Mouse (Mus musculus) heart, embryonic 11.5 days (tissue): Measurements from ENCODE around the gene Apobr. TPM values are rescaled to one million over a fixed set of nuclear protein-coding genes. Genes with fewer than 3 reads are reported as not detected.

Experiments used
- ATAC-seq: fragments of 200-750 bp; cut with Nextera tagmentation; replicated peaks from 2 replicates; pipeline ENCODE4 v1.8.0; 2017; ENCODE audit warnings: moderate library complexity; ENCODE audit not compliant: insufficient number of reproducible peaks, low FRiP score, low TSS enrichment
- H3K27ac ChIP-seq: fragments of 300-500 bp; sonication (generic); 2 replicates; pipeline ENCODE4 v1.5.1; 2014; ENCODE audit warnings: mild to moderate bottlenecking, low read depth, low read length
- H3K27me3 ChIP-seq: fragments of 300-500 bp; sonication (generic); 2 replicates; pipeline ENCODE4 v1.6.1; 2014; ENCODE audit warnings: mild to moderate bottlenecking, low read length, mixed read lengths; ENCODE audit not compliant: control insufficient read depth, insufficient read depth
- H3K36me3 ChIP-seq: fragments of 300-500 bp; sonication (generic); 2 replicates; pipeline ENCODE4 v1.6.1; 2014; ENCODE audit warnings: mild to moderate bottlenecking, low read length, moderate library complexity, mixed read lengths; ENCODE audit not compliant: control insufficient read depth, insufficient read depth
- H3K4me1 ChIP-seq: fragments of 300-500 bp; sonication (generic); 2 replicates; pipeline ENCODE4 v1.6.1; 2014; ENCODE audit warnings: low read length; ENCODE audit not compliant: control insufficient read depth, insufficient read depth
- H3K4me2 ChIP-seq: fragments of 300-500 bp; sonication (generic); 2 replicates; pipeline ENCODE4 v1.6.1; 2014; ENCODE audit warnings: mild to moderate bottlenecking, moderate library complexity
- H3K4me3 ChIP-seq: fragments of 300-500 bp; sonication (generic); 2 replicates; pipeline ENCODE4 v1.5.1; 2014; ENCODE audit warnings: low read depth, low read length
- H3K9ac ChIP-seq: fragments of 300-500 bp; sonication (generic); 2 replicates; pipeline ENCODE4 v1.6.1; 2014; ENCODE audit warnings: mild to moderate bottlenecking, low read depth, low read length, moderate library complexity
- H3K9me3 ChIP-seq: fragments of 300-500 bp; sonication (generic); replicated peaks from 2 replicates; pipeline ENCODE4 v1.6.1; 2016; ENCODE audit warnings: low read length; ENCODE audit not compliant: control insufficient read depth
- WGBS: fragments of 180-500 bp; shearing (Covaris S2); extraction: QIAGEN DNeasy Blood & Tissue Kit; methylation state at CpG from one replicate; pipeline ENCODE4 v1.1.7; 2014; ENCODE audit not compliant: insufficient replicate concordance; 5-methylcytosine and 5-hydroxymethylcytosine counted together
- polyA plus RNA-seq: library from polyadenylated mRNA; unstranded; fragments of >200 nt; fragmentation: Nextera tagmentation; extraction: Ambion mirVana; gene quantifications from 2 replicates; pipeline ENCODE4 v1.2.1, GENCODE M21; 2014

Apobr gene
- 0.13 and 0.31 TPM in 2 replicates for polyA plus RNA-seq

DNA sequence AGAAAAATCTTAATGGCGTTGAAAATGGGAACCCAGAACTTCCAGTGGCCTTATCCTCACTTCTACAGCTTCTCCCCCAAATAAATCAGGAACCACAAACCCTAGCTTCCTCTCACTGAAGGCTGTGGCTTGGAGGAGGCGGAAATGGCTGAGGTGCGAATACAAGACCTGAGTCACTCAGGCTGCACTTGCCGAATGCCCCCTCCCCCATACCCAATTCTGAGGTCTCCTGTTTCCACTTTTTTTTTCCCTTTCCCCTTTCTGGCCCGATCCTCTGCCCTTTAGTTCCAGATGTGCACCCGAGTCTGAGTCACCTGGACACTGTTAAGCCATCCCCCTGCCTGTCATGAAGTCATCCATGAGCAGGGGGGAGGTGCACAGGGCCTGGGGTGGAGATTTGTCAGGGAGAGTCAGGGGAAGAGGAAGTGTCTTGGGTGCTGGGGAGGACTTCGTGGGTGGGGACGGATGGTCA, at the start of gene Apobr:
Gene Apobr (plus strand): TSS at position 437 of the 472 bp plus-strand sequence.
- Histone ChIP-seq H3K36me3 (no peaks in the 10 kb centered on the region), H3K4me1 (peaks cover 8% of the 10 kb centered on the region; the same call in 1 of the 2 replicates), H3K9me3 (no peaks in the 10 kb centered on the region), H3K27ac (peak within 1 kb of the TSS; percentile 58; the same call in 1 of the 2 replicates), H3K4me2 (peak within 1 kb of the TSS; percentile 93), H3K4me3 (peak within 1 kb of the TSS; percentile 61), H3K27me3 (peaks cover 12% of the 10 kb centered on the region), H3K9ac (no peak within 1 kb of the TSS)
- no peak for ATAC-seq
- 62% methylated on average over 8 of the region's 8 CpGs for WGBS

DNA sequence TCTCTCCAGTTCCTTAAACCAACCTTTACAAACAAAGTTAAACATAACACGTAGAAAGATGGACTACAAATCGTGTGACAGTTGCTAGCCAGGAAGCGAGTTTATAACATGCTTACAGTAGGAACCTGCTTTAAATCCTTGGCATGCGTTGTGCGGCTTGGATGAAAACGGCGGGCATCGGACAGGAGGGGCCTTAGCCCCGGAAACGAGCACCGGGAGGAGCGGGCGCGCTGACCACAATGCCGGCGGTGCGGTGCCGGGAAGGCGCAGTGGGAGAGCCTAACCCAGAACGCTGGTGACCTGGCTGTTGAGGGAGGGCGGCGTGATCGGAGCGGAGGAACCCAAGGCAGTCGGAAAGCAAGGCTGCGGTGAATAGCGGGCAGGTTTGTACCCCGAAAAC, 49.0 kb upstream of the Apobr start:
- WGBS = 1% methylated on average over 28 of the region's 28 CpGs

DNA sequence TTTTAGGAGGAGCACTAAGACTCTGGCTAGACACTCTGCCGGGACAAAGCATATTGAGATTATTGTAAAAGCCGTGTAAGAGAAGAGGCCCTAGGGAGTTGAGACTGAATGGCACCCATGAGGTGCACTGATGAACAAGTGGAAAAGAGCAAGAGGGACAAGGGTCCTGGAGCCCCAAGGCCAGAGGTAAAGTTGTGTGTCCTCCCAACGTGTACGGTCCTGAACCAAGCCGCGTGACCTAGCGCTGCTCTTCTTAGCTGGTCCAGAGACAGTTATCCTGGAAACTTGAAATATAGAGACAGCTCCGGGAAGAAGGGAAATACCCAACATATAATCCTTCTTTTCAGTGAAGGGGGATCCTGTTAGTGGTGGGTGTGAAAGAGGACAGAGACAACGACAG, 48.3 kb upstream of the Apobr start:
- Histone ChIP-seq H3K4me1 (no peaks in the 10 kb centered on the region), H3K27ac (no peak overlapping the region), H3K9me3 (no peaks in the 10 kb centered on the region), H3K9ac (no peak overlapping the region), H3K4me2 (peak overlapping the region; percentile 83), H3K27me3 (peaks cover 12% of the 10 kb centered on the region), H3K36me3 (no peaks in the 10 kb centered on the region), H3K4me3 (peak overlapping the region; percentile 50)
- 58% methylated on average over 9 of the region's 9 CpGs for WGBS
- ATAC-seq = no peak

More for the DNA sequence above, 49.0 kb upstream of the Apobr start:
- H3K9ac ChIP-seq = peak overlapping the region; percentile 67
- peak overlapping the region; percentile 83 for H3K4me2 ChIP-seq
- H3K4me3 ChIP-seq = peak overlapping the region; percentile 50
- no peaks in the 10 kb centered on the region for H3K36me3 ChIP-seq
- H3K4me1 ChIP-seq = no peaks in the 10 kb centered on the region
- H3K9me3 ChIP-seq = no peaks in the 10 kb centered on the region
- H3K27ac ChIP-seq = no peak overlapping the region
- peaks cover 12% of the 10 kb centered on the region for H3K27me3 ChIP-seq
- ATAC-seq = no peak

DNA sequence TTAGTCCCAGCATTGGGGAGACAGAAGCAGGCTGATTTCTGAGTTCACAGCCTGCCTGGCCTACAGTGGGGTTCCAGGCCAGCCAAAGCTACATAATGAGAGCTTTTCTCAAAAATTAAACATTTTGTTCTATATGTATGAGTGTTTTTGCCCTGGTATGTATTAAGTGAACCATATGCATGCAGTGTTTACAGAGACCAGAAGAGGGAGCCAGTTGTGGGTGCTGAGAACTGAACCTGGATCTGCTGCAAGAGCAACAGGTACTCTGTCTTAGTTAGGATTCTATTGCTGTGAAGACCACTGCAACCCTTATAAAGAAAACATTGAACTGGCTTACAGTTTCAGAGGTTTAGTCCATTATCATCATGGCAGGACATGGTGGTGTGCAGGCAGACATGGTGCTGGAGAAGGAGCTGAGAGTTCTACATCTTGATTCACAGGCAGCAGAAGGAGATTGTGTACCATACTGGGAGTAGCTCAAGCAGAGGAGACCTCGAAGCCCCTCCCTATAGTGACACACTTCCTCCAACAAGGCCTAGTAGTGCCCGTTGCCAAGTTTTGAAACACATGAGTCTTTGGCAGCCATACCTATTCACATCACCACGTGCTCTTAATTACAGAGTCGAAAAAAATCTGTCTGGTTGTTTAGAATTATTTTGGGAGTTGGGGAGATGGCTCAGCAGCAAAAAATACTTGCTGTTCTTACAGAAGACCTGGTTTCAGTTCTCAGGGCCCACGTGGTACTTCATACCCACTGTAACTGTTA, 46.7 kb upstream of the Apobr start:
- 72% methylated on average over 5 of the region's 5 CpGs for WGBS
- H3K27ac ChIP-seq = no peak overlapping the region

DNA sequence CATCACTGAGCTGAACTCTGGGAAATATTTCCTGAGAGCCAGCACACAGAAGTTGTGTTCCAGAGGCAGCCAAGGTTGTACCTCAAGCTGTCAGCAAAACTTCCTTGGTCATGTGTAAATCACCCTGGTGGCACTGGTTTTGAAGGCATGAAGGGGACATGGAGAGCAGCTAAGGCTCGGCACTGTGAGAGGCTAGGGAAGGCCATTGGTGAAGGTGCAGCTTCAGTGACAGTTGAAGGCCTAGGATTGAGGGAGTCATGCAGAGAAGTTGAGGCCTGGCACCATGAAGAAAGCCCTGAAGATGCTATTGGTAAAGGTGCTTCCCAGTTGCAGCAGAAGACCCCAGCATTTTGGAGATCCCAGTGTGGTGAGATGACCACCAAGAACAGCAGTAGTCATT, 43.1 kb upstream of the Apobr start:
- peaks cover 8% of the 10 kb centered on the region; the same call in 1 of the 2 replicates for H3K36me3 ChIP-seq
- no peak overlapping the region for H3K27ac ChIP-seq
- H3K4me3 ChIP-seq = no peak overlapping the region
- H3K9me3 ChIP-seq = no peaks in the 10 kb centered on the region
- no peaks in the 10 kb centered on the region; the same call in 1 of the 2 replicates for H3K4me1 ChIP-seq
- no peak overlapping the region for H3K4me2 ChIP-seq
- no peak for ATAC-seq
- 72% methylated on average over 1 of the region's 1 CpGs for WGBS
- peaks cover 6% of the 10 kb centered on the region for H3K27me3 ChIP-seq
- no peak overlapping the region for H3K9ac ChIP-seq

More for the DNA sequence above, 46.7 kb upstream of the Apobr start:
- H3K4me1 ChIP-seq = no peaks in the 10 kb centered on the region
- H3K9ac ChIP-seq = no peak overlapping the region
- H3K4me3 ChIP-seq = no peak overlapping the region
- H3K36me3 ChIP-seq = no peaks in the 10 kb centered on the region
- no peak for ATAC-seq
- no peaks in the 10 kb centered on the region for H3K9me3 ChIP-seq
- peaks cover 12% of the 10 kb centered on the region for H3K27me3 ChIP-seq
- H3K4me2 ChIP-seq = no peak overlapping the region

DNA sequence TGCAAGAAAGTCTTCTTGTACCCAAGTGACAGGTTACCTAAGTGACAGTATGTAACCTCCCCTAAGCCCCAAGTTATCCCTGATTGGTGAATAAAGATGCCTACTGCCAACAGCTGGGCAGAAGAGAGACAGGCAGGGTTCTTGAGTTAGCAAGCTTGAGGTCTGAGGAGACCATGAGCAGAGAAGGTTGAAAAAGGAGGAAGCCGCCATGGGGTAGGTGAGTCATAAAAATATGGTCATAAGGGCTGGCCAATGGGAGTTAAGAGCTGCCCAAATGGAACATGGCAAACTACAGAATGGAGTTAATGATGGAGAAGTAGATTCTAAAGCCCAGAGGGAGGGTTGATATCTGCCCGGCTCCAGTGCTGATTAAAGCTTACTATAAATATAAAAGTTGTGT, 39.1 kb upstream of the Apobr start:
- ATAC-seq = no peak
- Histone ChIP-seq H3K4me2 (no peak overlapping the region), H3K4me1 (no peaks in the 10 kb centered on the region; the same call in 1 of the 2 replicates), H3K4me3 (no peak overlapping the region), H3K27me3 (no peaks in the 10 kb centered on the region), H3K36me3 (peaks cover 30% of the 10 kb centered on the region), H3K9ac (no peak overlapping the region), H3K27ac (no peak overlapping the region), H3K9me3 (no peaks in the 10 kb centered on the region)
- WGBS = 87% methylated on average over 2 of the region's 2 CpGs

DNA sequence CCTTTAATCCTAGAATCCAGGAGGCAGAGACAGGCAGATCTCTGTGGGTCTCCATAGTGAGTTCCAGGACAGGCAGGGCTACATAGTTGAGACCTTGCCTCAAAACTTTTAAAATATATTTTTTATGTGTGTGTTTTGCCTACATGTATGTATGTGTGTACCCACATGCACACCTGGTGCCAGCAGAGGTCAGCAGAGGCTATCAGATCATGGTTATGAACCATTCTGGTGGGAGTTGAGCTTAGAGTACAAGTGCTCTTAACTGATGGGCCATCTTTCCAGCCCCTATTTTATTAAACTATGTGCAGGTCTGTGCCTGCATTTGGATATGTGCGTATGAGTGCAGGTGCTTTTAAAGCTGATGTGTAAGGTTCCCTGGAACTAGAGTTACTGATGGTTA, 29.9 kb upstream of the Apobr start:
- no peak overlapping the region for H3K9ac ChIP-seq
- no peak overlapping the region for H3K27ac ChIP-seq
- peaks cover 68% of the 10 kb centered on the region for H3K36me3 ChIP-seq
- H3K4me2 ChIP-seq = no peak overlapping the region
- no peaks in the 10 kb centered on the region for H3K4me1 ChIP-seq
- H3K27me3 ChIP-seq = no peaks in the 10 kb centered on the region
- 86% methylated on average over 1 of the region's 1 CpGs for WGBS
- H3K9me3 ChIP-seq = no peaks in the 10 kb centered on the region
- H3K4me3 ChIP-seq = no peak overlapping the region
- no peak for ATAC-seq

DNA sequence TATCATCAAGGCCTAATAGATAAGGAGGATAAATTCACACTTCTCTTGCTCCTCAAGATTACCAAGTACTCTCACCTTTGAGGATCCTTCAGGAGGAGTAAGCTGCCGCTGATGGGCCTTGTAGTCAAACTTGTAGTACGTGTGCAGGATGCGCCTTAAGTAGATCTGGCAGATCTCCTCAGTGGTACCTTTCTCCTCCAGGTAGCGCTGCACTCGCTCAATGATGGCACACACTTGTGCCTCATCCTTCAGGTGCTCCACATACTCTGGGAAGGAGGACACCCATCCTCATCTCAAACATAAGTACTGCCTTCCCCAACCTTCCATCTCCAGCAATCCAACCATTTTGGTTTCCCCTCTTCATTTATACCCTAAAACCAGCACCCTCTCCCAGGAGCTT, 28.1 kb upstream of the Apobr start:
- Histone ChIP-seq H3K36me3 (peaks cover 66% of the 10 kb centered on the region), H3K4me3 (no peak overlapping the region), H3K4me1 (no peaks in the 10 kb centered on the region), H3K4me2 (no peak overlapping the region), H3K9me3 (no peaks in the 10 kb centered on the region), H3K9ac (no peak overlapping the region), H3K27ac (no peak overlapping the region), H3K27me3 (no peaks in the 10 kb centered on the region)
- 90% methylated on average over 5 of the region's 5 CpGs for WGBS
- no peak for ATAC-seq
